Mouse (Mus musculus): ENCODE data around the gene Med23. TPM values are rescaled to one million over a fixed set of nuclear protein-coding genes. Genes with fewer than 3 reads are reported as not detected.
A peak's percentile ranks its signal among the peaks of the same experiment; 100 is the strongest.

Med23 gene
- polyA plus RNA-seq, 1 experiment from 2014 or later, result 34.4 TPM

DNA sequence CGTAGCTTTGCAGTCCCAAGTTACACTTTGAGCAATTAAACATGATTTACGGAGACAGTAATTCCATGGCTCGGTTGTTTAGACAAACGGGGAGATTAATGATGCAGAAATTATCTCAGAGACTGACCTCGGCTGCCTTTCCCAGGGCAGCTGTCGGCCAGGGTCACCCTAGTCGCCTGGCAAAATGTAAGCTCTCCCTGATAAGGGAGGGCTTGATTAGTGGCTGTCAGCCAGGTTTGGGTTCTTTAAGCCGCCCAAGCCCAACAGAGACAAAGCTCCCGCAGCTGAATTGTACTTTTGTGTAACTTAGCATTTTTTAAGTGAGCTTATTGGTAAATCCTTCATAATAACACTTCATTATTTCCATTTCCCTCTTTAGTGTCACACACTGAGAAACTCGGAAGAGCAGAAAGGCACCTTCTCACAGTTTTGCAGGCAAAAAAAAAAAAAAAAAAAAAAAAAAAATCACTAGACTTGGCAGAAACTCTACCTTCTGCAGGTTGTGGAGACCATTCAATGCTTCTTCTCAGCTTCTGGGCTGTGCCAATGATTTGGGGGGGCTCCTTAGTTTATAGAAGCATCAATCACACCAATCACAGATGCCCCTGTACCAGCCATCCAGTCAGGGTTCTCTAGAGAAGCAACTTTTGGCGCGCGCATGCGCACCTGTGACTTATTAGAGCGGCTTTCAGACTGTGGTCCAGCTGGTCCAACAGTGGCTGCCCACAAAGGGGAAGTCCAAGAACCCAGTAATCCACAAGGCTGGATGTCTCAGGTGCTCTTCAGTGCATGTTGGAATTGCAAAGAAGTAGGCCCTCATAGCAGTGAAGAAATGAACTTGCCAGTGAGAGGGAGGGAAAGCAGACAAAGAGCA is 89.5 kb downstream of the Med23 start:
- Histone ChIP-seq H3K4me1 (ENCODE audit: control insufficient read depth, insufficient read depth, low read length) (no peaks in the 10 kb centered on the region), H3K4me2 (ENCODE audit: low read depth, severe bottlenecking) (no peak overlapping the region), H3K27me3 (ENCODE audit: control insufficient read depth, insufficient read depth, low read length) (no peaks in the 10 kb centered on the region), H3K9me3 (ENCODE audit: control insufficient read depth, low read length) (no peaks in the 10 kb centered on the region), H3K27ac (replicated peaks; ENCODE audit: low read depth, low read length) (no peak overlapping the region), H3K36me3 (ENCODE audit: control insufficient read depth, insufficient read depth, low read length) (no peaks in the 10 kb centered on the region), H3K4me3 (ENCODE audit: low read depth, low read length) (no peak overlapping the region), H3K9ac (ENCODE audit: low read length) (no peak overlapping the region)
- peak; percentile 45 for DNase-seq (ENCODE audit: low spot score)
- no peak for ATAC-seq (ENCODE audit: insufficient number of reproducible peaks, low FRiP score, low TSS enrichment, low read depth)
- 19% methylated on average over 15 of the region's 15 CpGs for WGBS

DNA sequence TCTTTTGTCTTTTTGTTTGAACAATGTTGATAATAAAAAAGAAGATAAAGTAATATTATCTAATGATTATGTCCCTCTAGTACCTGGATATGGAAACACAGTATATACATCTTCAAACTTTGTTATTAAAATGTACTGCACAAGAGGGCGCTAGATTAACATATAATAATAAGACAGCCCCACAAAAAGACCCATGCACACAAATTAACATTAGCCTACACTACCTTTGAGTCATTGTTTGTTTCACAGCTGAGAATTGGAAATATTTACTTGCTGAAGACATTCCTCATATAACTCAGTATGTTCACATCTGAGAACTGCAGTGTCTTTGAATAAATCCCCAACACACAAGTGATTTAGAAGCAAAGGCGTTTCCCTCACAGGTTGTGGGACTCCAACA is 91.3 kb downstream of the Med23 start:
- H3K27ac ChIP-seq (replicated peaks; ENCODE audit: low read depth, low read length), result no peak overlapping the region
- H3K4me2 ChIP-seq (ENCODE audit: low read depth, severe bottlenecking), result no peak overlapping the region
- H3K27me3 ChIP-seq (ENCODE audit: control insufficient read depth, insufficient read depth, low read length), result no peaks in the 10 kb centered on the region
- H3K4me1 ChIP-seq (ENCODE audit: control insufficient read depth, insufficient read depth, low read length), result no peaks in the 10 kb centered on the region
- no peak for ATAC-seq (ENCODE audit: insufficient number of reproducible peaks, low FRiP score, low TSS enrichment, low read depth)
- DNase-seq (ENCODE audit: low spot score), result no peak
- no peaks in the 10 kb centered on the region for H3K9me3 ChIP-seq (ENCODE audit: control insufficient read depth, low read length)
- no peaks in the 10 kb centered on the region for H3K36me3 ChIP-seq (ENCODE audit: control insufficient read depth, insufficient read depth, low read length)
- no peak overlapping the region for H3K9ac ChIP-seq (ENCODE audit: low read length)
- 52% methylated on average over 2 of the region's 2 CpGs for WGBS
- H3K4me3 ChIP-seq (ENCODE audit: low read depth, low read length), result no peak overlapping the region

DNA sequence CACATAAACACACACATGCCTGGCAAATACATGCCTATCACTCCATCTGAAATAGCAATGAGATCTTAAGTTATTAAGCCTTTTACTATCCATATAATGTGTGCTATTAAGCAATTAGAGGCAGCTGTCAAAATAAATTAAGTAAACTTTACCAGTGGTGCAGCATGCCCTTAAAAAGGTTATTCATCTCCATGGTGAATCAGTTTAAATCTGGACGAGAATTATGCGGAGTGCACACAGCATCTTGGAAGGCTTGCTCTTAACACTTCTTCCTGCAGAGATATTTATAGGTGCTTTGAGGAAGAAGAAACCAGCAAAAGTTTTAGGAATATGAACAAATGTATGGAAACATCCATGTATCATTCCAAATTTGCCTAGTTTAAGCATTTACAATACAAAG is 92.1 kb downstream of the Med23 start:
- WGBS, result 66% methylated on average over 2 of the region's 2 CpGs
- H3K36me3 ChIP-seq (ENCODE audit: control insufficient read depth, insufficient read depth, low read length), result no peaks in the 10 kb centered on the region
- H3K9ac ChIP-seq (ENCODE audit: low read length), result no peak overlapping the region
- H3K4me1 ChIP-seq (ENCODE audit: control insufficient read depth, insufficient read depth, low read length), result no peaks in the 10 kb centered on the region
- no peak overlapping the region for H3K4me2 ChIP-seq (ENCODE audit: low read depth, severe bottlenecking)
- DNase-seq (ENCODE audit: low spot score) (no peak), ATAC-seq (ENCODE audit: insufficient number of reproducible peaks, low FRiP score, low TSS enrichment, low read depth) (no peak)
- no peak overlapping the region for H3K27ac ChIP-seq (replicated peaks; ENCODE audit: low read depth, low read length)
- no peaks in the 10 kb centered on the region for H3K9me3 ChIP-seq (ENCODE audit: control insufficient read depth, low read length)
- no peak overlapping the region for H3K4me3 ChIP-seq (ENCODE audit: low read depth, low read length)
- H3K27me3 ChIP-seq (ENCODE audit: control insufficient read depth, insufficient read depth, low read length), result no peaks in the 10 kb centered on the region

Small RNAs within 50 kb of the gene (microRNA-seq; reads per million reads assigned to microRNA genes)
- not detected for gene Mir6905

Other genes with a start within 250 kb of the Med23 start
- gene Enpp1, start 157.8 kb upstream of the Med23 start, polyA plus RNA-seq (2014; fragmentation: Nextera tagmentation; extraction: Ambion mirVana), result 2.5 and 2.9 TPM in 2 replicates
- 9.5 and 10.1 TPM in 2 replicates for gene Enpp3, start 27.2 kb upstream of the Med23 start, polyA plus RNA-seq (2014; fragmentation: Nextera tagmentation; extraction: Ambion mirVana)
- gene Arg1, start 57.5 kb downstream of the Med23 start, polyA plus RNA-seq (2014; fragmentation: Nextera tagmentation; extraction: Ambion mirVana), result 6.4 and 10.1 TPM in 2 replicates

Measured in limb, embryonic 11.5 days (tissue).